Mouse (Mus musculus): ENCODE data around the gene Epha1.

The Epha1 gene

GRCm38 (mm10) chr6:42324482-42325267 lies 48.4 kb downstream of the Epha1 start, which contains the start of gene Fam131b:
Fam131b (minus strand) TSS chr6:42324643.
- DNase-seq (ENCODE audit: low read depth, low spot score): peak; percentile 34

GRCm38 (mm10) chr6:42324067-42324481 lies 49.0 kb downstream of the Epha1 start:
- DNase-seq (ENCODE audit: low read depth, low spot score): peak; percentile 51

GRCm38 (mm10) chr6:42323371-42324066 lies 49.5 kb downstream of the Epha1 start:
- DNase-seq (ENCODE audit: low read depth, low spot score): peak; percentile 9

- no peak for DNase-seq (ENCODE audit: low read depth, low spot score)
These were observed 54.8 kb downstream of the Epha1 start for GRCm38 (mm10) chr6:42318293-42318692.

GRCm38 (mm10) chr6:42310427-42311053 lies 62.5 kb downstream of the Epha1 start:
- no peak for DNase-seq (ENCODE audit: low read depth, low spot score)

GRCm38 (mm10) chr6:42309816-42310378 lies 63.2 kb downstream of the Epha1 start:
- DNase-seq (ENCODE audit: low read depth, low spot score): peak; percentile 13
